Mouse (Mus musculus): ENCODE measurements around the gene Erc2. TPM values are rescaled to one million over a fixed set of nuclear protein-coding genes. Genes with fewer than 3 reads are reported as not detected.

Gene Erc2
- total and polyA plus RNA-seq, 3 experiments, result not detected

DNA sequence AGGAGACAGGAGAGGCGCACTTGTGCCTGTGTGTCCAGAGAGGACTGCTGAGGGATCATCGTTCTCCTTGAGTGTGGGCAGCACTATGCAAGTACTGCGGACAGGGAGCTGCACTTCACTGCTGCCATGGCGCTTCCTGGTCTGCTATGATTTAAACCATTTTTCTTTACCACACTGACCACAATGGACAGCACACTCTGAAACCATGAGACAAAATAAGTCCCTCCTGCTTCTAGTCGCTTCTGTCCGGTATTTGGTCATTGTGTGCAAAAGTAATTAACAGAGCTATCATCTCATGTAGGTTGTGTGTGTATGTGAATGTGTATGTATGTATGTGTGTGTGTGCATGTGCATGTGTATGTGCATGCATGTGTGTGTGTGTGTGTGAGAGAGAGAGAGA is 200.3 kb downstream of the Erc2 start:
- in situ Hi-C loops (cut with MboI; ENCODE audit: low pct_ligation_motif_present, low pct_unique_long_range_greater_than_20kb, low sequenced_read_pairs), result loop anchor here (25.0 kb wide), 2 partner anchors 1265 to 1615 kb away; no protein-coding TSS in a partner anchor
- Histone ChIP-seq H3K27ac (ENCODE audit: insufficient read depth, low read depth) (no peak overlapping the region), H3K4me2 (ENCODE audit: insufficient read depth, low read depth, poor library complexity, severe bottlenecking) (no peak overlapping the region), H3K9ac (ENCODE audit: insufficient read depth, low read depth) (no peak overlapping the region), H3K4me3 (replicated peaks in 1 of 3; ENCODE audit: low read depth in 2 of 3, low read length in 2 of 3, poor library complexity in 1 of 3) (no peak overlapping the region), H3K4me1 (ENCODE audit: control insufficient read depth in 1 of 2, insufficient read depth in 2 of 2) (no peaks in the 10 kb centered on the region), H3K79me2 (replicated peaks; ENCODE audit: control insufficient read depth, extremely low read depth, insufficient read depth, poor library complexity, severe bottlenecking) (no peaks in the 10 kb centered on the region), H3K27me3 (replicated peaks) (no peaks in the 10 kb centered on the region), H3K9me3 (replicated peaks; ENCODE audit: low read length) (no peaks in the 10 kb centered on the region), H3K36me3 (replicated peaks in 1 of 2; ENCODE audit: control insufficient read depth in 1 of 2, insufficient read depth in 1 of 2, low read length in 1 of 2) (no peaks in the 10 kb centered on the region)
- no peak for DNase-seq (ENCODE audit: extremely low read depth)
- no peak for TF ChIP-seq ELF1 (IDR thresholded peaks at IDR 0.05; ENCODE audit: low read depth, low read length)
- TF ChIP-seq NELFE (IDR thresholded peaks at IDR 0.05; ENCODE audit: low read depth, low read length), result no peak
- TF ChIP-seq JUND (conservative IDR thresholded peaks at IDR 0.05; ENCODE audit: low read depth, low read length), result no peak
- no peak for TF ChIP-seq CHD2 (IDR thresholded peaks at IDR 0.05; ENCODE audit: low read length)
- TF ChIP-seq ZC3H11A (IDR thresholded peaks at IDR 0.05; ENCODE audit: low read depth, low read length), result no peak
- dilution Hi-C loops (cut with MboI; ENCODE audit: extremely low pct_ligation_motif_present, extremely low pct_unique_long_range_greater_than_20kb, low sequenced_read_pairs), result no loop called here

DNA sequence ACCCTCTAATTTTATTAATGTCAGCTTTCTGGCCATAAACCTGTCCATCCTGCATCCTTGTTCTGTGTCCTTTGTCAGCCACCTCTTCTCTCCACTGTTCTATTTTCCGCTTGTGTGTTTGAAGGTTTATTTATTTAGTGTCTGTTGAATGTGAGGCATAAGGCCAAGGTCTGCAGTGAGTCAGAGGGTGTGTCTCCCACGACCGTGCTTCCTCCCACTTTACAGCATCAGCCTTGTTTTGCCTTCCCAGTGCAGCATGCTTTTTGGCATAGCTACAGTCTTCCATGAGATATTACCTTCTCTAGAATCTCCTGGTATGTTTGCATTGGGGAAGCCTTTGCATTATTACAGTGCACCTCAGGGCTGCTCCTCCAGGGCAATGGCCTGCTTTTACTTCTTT is 200.8 kb downstream of the Erc2 start:
- dilution Hi-C loops (cut with MboI; ENCODE audit: extremely low pct_ligation_motif_present, extremely low pct_unique_long_range_greater_than_20kb, low sequenced_read_pairs), result no loop called here
- no peaks in the 10 kb centered on the region for H3K79me2 ChIP-seq (replicated peaks; ENCODE audit: control insufficient read depth, extremely low read depth, insufficient read depth, poor library complexity, severe bottlenecking)
- DNase-seq (ENCODE audit: extremely low read depth), result no peak
- H3K4me3 ChIP-seq (replicated peaks in 1 of 3; ENCODE audit: low read depth in 2 of 3, low read length in 2 of 3, poor library complexity in 1 of 3), result no peak overlapping the region
- no peak overlapping the region for H3K4me2 ChIP-seq (ENCODE audit: insufficient read depth, low read depth, poor library complexity, severe bottlenecking)
- in situ Hi-C loops (cut with MboI; ENCODE audit: low pct_ligation_motif_present, low pct_unique_long_range_greater_than_20kb, low sequenced_read_pairs), result loop anchor here (25.0 kb wide), 2 partner anchors 1264 to 1614 kb away; no protein-coding TSS in a partner anchor
- TF ChIP-seq ZC3H11A (IDR thresholded peaks at IDR 0.05; ENCODE audit: low read depth, low read length) (no peak), RAD21 (IDR thresholded peaks at IDR 0.05; ENCODE audit: low read depth, low read length) (no peak), MAX (IDR thresholded peaks at IDR 0.05; ENCODE audit: low read length) (no peak), NRF1 (IDR thresholded peaks at IDR 0.05; ENCODE audit: low read depth, low read length) (no peak), PAX5 (IDR thresholded peaks at IDR 0.05; ENCODE audit: low read length) (no peak), RCOR1 (conservative IDR thresholded peaks at IDR 0.05; ENCODE audit: low read depth, low read length) (no peak), ELF1 (IDR thresholded peaks at IDR 0.05; ENCODE audit: low read depth, low read length) (no peak), MAFK (IDR thresholded peaks at IDR 0.05; ENCODE audit: insufficient replicate concordance, low read length) (no peak), BHLHE40 (IDR thresholded peaks at IDR 0.05; ENCODE audit: low read depth, low read length) (no peak), EP300 (IDR thresholded peaks at IDR 0.05; ENCODE audit: low read length) (no peak), POLR2A (IDR thresholded peaks at IDR 0.05; ENCODE audit: low read depth, low read length) (no peak), KAT2A (IDR thresholded peaks at IDR 0.05; ENCODE audit: insufficient replicate concordance, low read length) (no peak), GABPA (IDR thresholded peaks at IDR 0.05; ENCODE audit: insufficient replicate concordance, low read depth, low read length) (no peak), USF2 (conservative IDR thresholded peaks at IDR 0.05; ENCODE audit: low read depth, low read length) (no peak), ZKSCAN1 (IDR thresholded peaks at IDR 0.05; ENCODE audit: borderline replicate concordance, low read depth, low read length) (no peak), ZMIZ1 (IDR thresholded peaks at IDR 0.05; ENCODE audit: low read depth, low read length) (no peak), MXI1 (IDR thresholded peaks at IDR 0.05; ENCODE audit: low read depth, low read length) (no peak), CHD1 (IDR thresholded peaks at IDR 0.05; ENCODE audit: low read depth, low read length) (no peak), HCFC1 (IDR thresholded peaks at IDR 0.05; ENCODE audit: low read depth, low read length) (no peak), SIN3A (IDR thresholded peaks at IDR 0.05; ENCODE audit: low read length) (no peak)
- no peaks in the 10 kb centered on the region for H3K36me3 ChIP-seq (replicated peaks in 1 of 2; ENCODE audit: control insufficient read depth in 1 of 2, insufficient read depth in 1 of 2, low read length in 1 of 2)
- no peak overlapping the region for H3K27ac ChIP-seq (ENCODE audit: insufficient read depth, low read depth)
- H3K27me3 ChIP-seq (replicated peaks), result no peaks in the 10 kb centered on the region
- H3K4me1 ChIP-seq (ENCODE audit: control insufficient read depth in 1 of 2, insufficient read depth in 2 of 2), result no peaks in the 10 kb centered on the region
- no peaks in the 10 kb centered on the region for H3K9me3 ChIP-seq (replicated peaks; ENCODE audit: low read length)
- H3K9ac ChIP-seq (ENCODE audit: insufficient read depth, low read depth), result no peak overlapping the region

Measured in CH12.LX (cell line).